ENCODE assay signal across 8 mouse cellular contexts in the genomic region with DNA sequence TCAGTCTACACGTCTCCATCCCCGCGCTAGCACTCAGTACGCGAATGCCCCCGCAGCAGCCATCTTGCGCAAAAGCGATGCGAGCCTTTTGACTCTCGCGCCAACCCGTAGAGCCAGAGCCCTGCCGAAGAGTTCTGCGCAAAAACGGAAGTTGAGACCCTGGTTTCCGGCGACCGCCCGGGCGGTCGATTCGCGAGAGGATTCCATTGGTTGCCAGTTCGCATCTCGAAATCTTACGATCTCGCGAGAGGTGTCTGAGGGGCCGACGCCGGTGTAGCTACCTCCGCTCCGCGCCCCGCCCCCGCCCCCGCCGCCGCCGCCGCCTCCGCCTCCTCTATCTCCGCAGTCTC. TPM values are rescaled to one million over a fixed set of nuclear protein-coding genes. Genes with fewer than 3 reads are reported as not detected.
DNase-seq lines count a peak whose midpoint lies in the region; ATAC-seq and TF ChIP-seq lines count a peak whose summit lies in the region.

A gene (minus strand): TSS at position 77 of the 350 bp plus-strand sequence.
A gene (plus strand): TSS at position 195 of the 350 bp plus-strand sequence.

- under 1% methylated on average over 43 of the region's 43 CpGs for WGBS in hindbrain, embryonic 10.5 days
- WGBS in lung, postnatal 0 days = 0% methylated on average over 32 of the region's 43 CpGs

- TF ChIP-seq CTCF in lung, postnatal 0 days (IDR thresholded peaks at IDR 0.05) = no peak

- peak within 1 kb of the TSS; percentile 100 for H3K4me3 ChIP-seq in hindbrain, embryonic 10.5 days
- H3K4me3 ChIP-seq in lung, postnatal 0 days (ENCODE audit: low read depth, low read length) = peak within 1 kb of the TSS; percentile 100

- H3K9me3 ChIP-seq in hindbrain, embryonic 10.5 days = no peaks in the 10 kb centered on the region
- H3K9me3 ChIP-seq in lung, postnatal 0 days (ENCODE audit: low read length) = no peaks in the 10 kb centered on the region

- H3K27ac ChIP-seq in hindbrain, embryonic 10.5 days = peak within 1 kb of the TSS; percentile 99
- H3K27ac ChIP-seq in lung, postnatal 0 days (ENCODE audit: low read length) = peak within 1 kb of the TSS; percentile 94

- H3K36me3 ChIP-seq in hindbrain, embryonic 10.5 days = peaks cover 48% of the 10 kb centered on the region
- H3K36me3 ChIP-seq in lung, postnatal 0 days (ENCODE audit: insufficient read depth, low read length) = peaks cover 10% of the 10 kb centered on the region

- peak; percentile 99 for DNase-seq in MN1 (ENCODE audit: low spot score)
- DNase-seq in cerebellum, adult 9-10 months = peak; percentile 93
- DNase-seq in hindbrain, embryonic 10.5 days (ENCODE audit: low spot score) = peak; percentile 98
- DNase-seq in layer of hippocampus, adult 9-11 months = peak; percentile 95
- peak; percentile 99 for DNase-seq in lung, postnatal 0 days (ENCODE audit: low spot score)
- peak; percentile 92 for DNase-seq in ovary, postnatal 14 days (ENCODE audit: low spot score)
- peak; percentile 96 for DNase-seq in thymus, postnatal 14 days

- H3K4me2 ChIP-seq in lung, postnatal 0 days (replicated peaks; ENCODE audit: low read depth, low read length) = peak within 1 kb of the TSS; percentile 83

- no peak for TF ChIP-seq EP300 in lung, postnatal 0 days (IDR thresholded peaks at IDR 0.05)

- peaks cover 21% of the 10 kb centered on the region for H3K4me1 ChIP-seq in hindbrain, embryonic 10.5 days (replicated peaks)
- peaks cover 11% of the 10 kb centered on the region for H3K4me1 ChIP-seq in lung, postnatal 0 days (ENCODE audit: insufficient read depth, low read depth, low read length)

- H3K27me3 ChIP-seq in hindbrain, embryonic 10.5 days (ENCODE audit: insufficient read depth, poor library complexity, severe bottlenecking) = no peaks in the 10 kb centered on the region
- no peaks in the 10 kb centered on the region for H3K27me3 ChIP-seq in lung, postnatal 0 days (replicated peaks; ENCODE audit: insufficient read depth, low read length)

- ATAC-seq in frontal cortex, adult (ENCODE audit: low TSS enrichment) = peak; percentile 97
- ATAC-seq in lung, postnatal 0 days = peak; percentile 97

- peak within 1 kb of the TSS; percentile 100 for H3K9ac ChIP-seq in lung, postnatal 0 days (replicated peaks; ENCODE audit: low read depth)

RNA-seq across cellular contexts. Expression of the first gene that starts in this region (rescaled TPM):
- 31.9 and 33.3 TPM in 2 replicates for polyA plus RNA-seq in hindbrain, embryonic 10.5 days (2016; fragmentation: Nextera tagmentation; extraction: Ambion mirVana)
- polyA plus RNA-seq in lung, postnatal 0 days (2015; fragmentation: Nextera tagmentation; extraction: Ambion mirVana) = 14.9 and 16.3 TPM in 2 replicates

RNA-seq across cellular contexts. Expression of the second gene that starts in this region (rescaled TPM):
- polyA plus RNA-seq in hindbrain, embryonic 10.5 days (2016; fragmentation: Nextera tagmentation; extraction: Ambion mirVana) = 50.0 and 50.8 TPM in 2 replicates
- 38.7 and 38.8 TPM in 2 replicates for polyA plus RNA-seq in lung, postnatal 0 days (2015; fragmentation: Nextera tagmentation; extraction: Ambion mirVana)

Comparison
In these comparisons a context has a peak if more than half of its experiments do, and no peak if none do; other contexts are left out.
1. Peak in every context shown above with its lines: DNase-seq, ATAC-seq, H3K4me3 ChIP-seq and H3K27ac ChIP-seq.